Comparison of ENCODE assay signal across 18 mouse cellular contexts in genomic region chr16:93584976-93585702, GRCm38 (mm10). TPM values are rescaled to one million over a fixed set of nuclear protein-coding genes. Genes with fewer than 3 reads are reported as not detected.
DNase-seq lines count a peak whose midpoint lies in the region; ATAC-seq and TF ChIP-seq lines count a peak whose summit lies in the region.
"Had no signal": no experiment of that assay in that cellular context is flagged by ENCODE, and none has a peak within 500 bp of the region (broad histone marks: within the 10 kb centered on the region; RNA-seq: fewer than 3 reads in every experiment).

No protein-coding gene starts in this region.

- peak overlapping the region; percentile 15; the same call in 1 of the 2 replicates for H3K4me3 ChIP-seq in heart, embryonic 16.5 days (ENCODE audit: low read length)
- H3K4me3 ChIP-seq in heart, embryonic 10.5 days, result no peak overlapping the region
- no peak overlapping the region for H3K4me3 ChIP-seq in lung, adult 2 months (replicated peaks; ENCODE audit: extremely low read depth, low read depth, low read length)
- H3K4me3 ChIP-seq in E14TG2a.4 (replicated peaks; ENCODE audit: low read length), result 0 out of 2 replicates have a peak overlapping the region, but pooled peaks have one; percentile 10
- peak overlapping the region; percentile 0; the same call in 1 of the 2 replicates for H3K4me3 ChIP-seq in macrophage (ENCODE audit: inconsistent target)
- H3K4me3 ChIP-seq: embryonic facial prominence, embryonic 10.5 days; neural tube, embryonic 12.5 days had no signal

- peak overlapping the region; percentile 51; the same call in 1 of the 2 replicates for H3K27ac ChIP-seq in heart, embryonic 16.5 days (ENCODE audit: low read length)
- no peak overlapping the region for H3K27ac ChIP-seq in heart, embryonic 10.5 days
- H3K27ac ChIP-seq in macrophage, result peak overlapping the region; percentile 29; the same call in 1 of the 2 replicates
- H3K27ac ChIP-seq: embryonic facial prominence, embryonic 10.5 days; neural tube, embryonic 12.5 days had no signal

- H3K79me2 ChIP-seq in macrophage (ENCODE audit: inconsistent target), result no peaks in the 10 kb centered on the region

- ATAC-seq in heart, embryonic 16.5 days (replicated peaks; ENCODE audit: extremely low read depth, insufficient read depth, low FRiP score), result no peak
- ATAC-seq: Patski had no signal

- peak overlapping the region; percentile 33 for H3K4me2 ChIP-seq in heart, embryonic 16.5 days (ENCODE audit: low read depth, low read length)
- H3K4me2 ChIP-seq: liver, embryonic 11.5 days; midbrain, embryonic 11.5 days; neural tube, embryonic 12.5 days had no signal

- DNase-seq in heart, embryonic 10.5 days (ENCODE audit: low spot score), result no peak
- DNase-seq in lung, postnatal 10 days, result peak; percentile 60
- DNase-seq in lung, adult 2 months, result no peak
- no peak for DNase-seq in layer of hippocampus, postnatal 10 days (ENCODE audit: low spot score in 2 of 2)
- DNase-seq in urinary bladder, postnatal 36 days (ENCODE audit: low spot score in 2 of 2), result no peak
- DNase-seq: adrenal gland, postnatal 36 days; cerebellum, adult 18-20 months; heart, postnatal 10 days had no signal

- no peak for TF ChIP-seq CTCF in lung, adult 2 months (IDR thresholded peaks at IDR 0.05; ENCODE audit: insufficient read depth, low read length)
- no peak for TF ChIP-seq CTCF in E14TG2a.4 (conservative IDR thresholded peaks at IDR 0.05; ENCODE audit: low read length)

- H3K4me1 ChIP-seq in heart, embryonic 16.5 days (ENCODE audit: control insufficient read depth, insufficient read depth, low read length), result 0 out of 2 replicates have a peak, but pooled peaks cover 5% of the 10 kb centered on the region
- H3K4me1 ChIP-seq in heart, embryonic 10.5 days, result peaks cover 28% of the 10 kb centered on the region
- no peaks in the 10 kb centered on the region for H3K4me1 ChIP-seq in lung, adult 2 months (ENCODE audit: control insufficient read depth, insufficient read depth, low read length)
- H3K4me1 ChIP-seq in E14TG2a.4 (replicated peaks; ENCODE audit: low read depth, low read length), result peaks cover 63% of the 10 kb centered on the region
- H3K4me1 ChIP-seq: neural tube, embryonic 12.5 days had no signal

- 76% methylated on average over 24 of the region's 24 CpGs for WGBS in heart, embryonic 16.5 days
- 86% methylated on average over 24 of the region's 24 CpGs for WGBS in heart, embryonic 10.5 days
- WGBS in lung, adult 2 months, result 75% methylated on average over 24 of the region's 24 CpGs
- 74% methylated on average over 24 of the region's 24 CpGs for WGBS in macrophage (ENCODE audit: missing documents)

- no peak for TF ChIP-seq POLR2A in lung, adult 2 months (IDR thresholded peaks at IDR 0.05; ENCODE audit: borderline replicate concordance, extremely low read depth, low read depth, low read length)

- H3K36me3 ChIP-seq in heart, embryonic 16.5 days (ENCODE audit: control insufficient read depth, insufficient read depth), result peaks cover 4% of the 10 kb centered on the region; the same call in 1 of the 2 replicates
- peaks cover 22% of the 10 kb centered on the region for H3K36me3 ChIP-seq in heart, embryonic 10.5 days
- H3K36me3 ChIP-seq in E14TG2a.4 (ENCODE audit: insufficient read depth, low read length), result peaks cover 62% of the 10 kb centered on the region
- no peaks in the 10 kb centered on the region for H3K36me3 ChIP-seq in macrophage (ENCODE audit: inconsistent target)

- H3K27me3 ChIP-seq in heart, embryonic 16.5 days (ENCODE audit: control insufficient read depth, insufficient read depth, low read length), result no peaks in the 10 kb centered on the region
- no peaks in the 10 kb centered on the region for H3K27me3 ChIP-seq in heart, embryonic 10.5 days (ENCODE audit: insufficient read depth, poor library complexity, severe bottlenecking)
- H3K27me3 ChIP-seq in E14TG2a.4 (ENCODE audit: insufficient read depth, low read length), result no peaks in the 10 kb centered on the region
- H3K27me3 ChIP-seq: neural tube, embryonic 12.5 days; Patski had no signal

- no peak overlapping the region; the same call in 1 of the 2 replicates for H3K9ac ChIP-seq in heart, embryonic 16.5 days (ENCODE audit: low read length)
- H3K9ac ChIP-seq: neural tube, embryonic 12.5 days had no signal

- no peaks in the 10 kb centered on the region for H3K9me3 ChIP-seq in heart, embryonic 16.5 days (replicated peaks; ENCODE audit: control insufficient read depth, low read length)
- no peaks in the 10 kb centered on the region for H3K9me3 ChIP-seq in heart, embryonic 10.5 days
- no peaks in the 10 kb centered on the region for H3K9me3 ChIP-seq in E14TG2a.4 (ENCODE audit: low read length)
- H3K9me3 ChIP-seq: embryonic facial prominence, embryonic 10.5 days; neural tube, embryonic 12.5 days had no signal

RNA-seq across cellular contexts. Expression of gene Setd4, which starts 18.7 kb away (rescaled TPM):
- 7.2 and 7.4 TPM in 2 replicates for polyA plus RNA-seq in heart, embryonic 16.5 days (2015; fragmentation: Nextera tagmentation; extraction: Ambion mirVana)
- 8.1 and 12.1 TPM in 2 replicates for polyA plus RNA-seq in heart, embryonic 10.5 days (2016; fragmentation: Nextera tagmentation; extraction: Ambion mirVana)
- polyA plus RNA-seq in lung, adult 2 months (2012; rRNA removed), result 6.2 and 6.7 TPM in 2 replicates
- 10 to 100 TPM in 19 of 26 experiments, 1 to 10 TPM in 7; 5.5 to 49.6 (median 16.9) TPM for total RNA-seq in macrophage (2018; cell fraction: chromatin; rRNA removed)
- 1 to 10 TPM in 25 of 26 experiments, under 1 TPM in 1; 0.86 to 4.8 (median 2.1) TPM for total RNA-seq in macrophage (2018; cell fraction: cytosol; rRNA removed)
- 10 to 100 TPM in 12 of 26 experiments, 1 to 10 TPM in 14; 2.1 to 20.8 (median 8.7) TPM for total RNA-seq in macrophage (2018; cell fraction: nucleus; rRNA removed)
- polyA plus RNA-seq in macrophage (2018), result 1.0 to 4.7 TPM (median 2.2 TPM) in 3 replicates
- 10 to 100 TPM in 1 of 2 experiments, 1 to 10 TPM in 1; 8.1 to 10.7 TPM for total RNA-seq in layer of hippocampus, postnatal 10 days (2021)

RNA-seq across cellular contexts. Expression of gene Cbr1, which starts 20.5 kb away (rescaled TPM):
- polyA plus RNA-seq in heart, embryonic 16.5 days (2015; fragmentation: Nextera tagmentation; extraction: Ambion mirVana), result 57.8 and 60.2 TPM in 2 replicates
- polyA plus RNA-seq in heart, embryonic 10.5 days (2016; fragmentation: Nextera tagmentation; extraction: Ambion mirVana), result 51.5 and 71.7 TPM in 2 replicates
- 90.6 and 96.5 TPM in 2 replicates for polyA plus RNA-seq in lung, adult 2 months (2012; rRNA removed)
- 10 to 100 TPM in 4 of 26 experiments, 1 to 10 TPM in 22; 1.8 to 15.4 (median 3.6) TPM for total RNA-seq in macrophage (2018; cell fraction: chromatin; rRNA removed)
- 10 to 100 TPM; 21.5 to 39.6 (median 29.2) TPM for total RNA-seq in macrophage (2018; cell fraction: cytosol; rRNA removed)
- 10 to 100 TPM in 10 of 26 experiments, 1 to 10 TPM in 16; 5.2 to 21.9 (median 7.3) TPM for total RNA-seq in macrophage (2018; cell fraction: nucleus; rRNA removed)
- polyA plus RNA-seq in macrophage (2018), result 30.7 to 39.9 TPM (median 32.2 TPM) in 3 replicates
- total RNA-seq in layer of hippocampus, postnatal 10 days (2021), result 10 to 100 TPM; 57.8 to 63.5 TPM

RNA-seq across cellular contexts. Expression of gene Gm5678, which starts 42.8 kb away (rescaled TPM):
- polyA plus RNA-seq in heart, embryonic 16.5 days (2015; fragmentation: Nextera tagmentation; extraction: Ambion mirVana), result not detected in 2 replicates
- polyA plus RNA-seq in heart, embryonic 10.5 days (2016; fragmentation: Nextera tagmentation; extraction: Ambion mirVana), result not detected in 2 replicates
- polyA plus RNA-seq in lung, adult 2 months (2012; rRNA removed), result not detected in 2 replicates
- not detected for total RNA-seq in macrophage (2018; cell fraction: chromatin; rRNA removed)
- total RNA-seq in macrophage (2018; cell fraction: cytosol; rRNA removed), result not detected
- total RNA-seq in macrophage (2018; cell fraction: nucleus; rRNA removed), result not detected
- not detected in 3 replicates for polyA plus RNA-seq in macrophage (2018)
- total RNA-seq in layer of hippocampus, postnatal 10 days (2021), result 1 to 10 TPM; 1.6 to 2.2 TPM
- polyA plus RNA-seq: C2C12; embryonic facial prominence, embryonic 10.5 days; liver, embryonic 11.5 days; midbrain, embryonic 11.5 days; neural tube, embryonic 12.5 days; urinary bladder, adult 2 months had no signal

Comparison
In these comparisons a context has a peak if more than half of its experiments do, and no peak if none do; other contexts are left out.
1. H3K4me3 ChIP-seq: peak in heart, embryonic 16.5 days (single experiment), E14TG2a.4 (single experiment) and macrophage (single experiment); none in heart, embryonic 10.5 days (single experiment) and lung, adult 2 months (single experiment).